Mouse (Mus musculus) brain, embryonic 14.5 days (tissue): ENCODE results near the gene Zfp775.

Experiments used
- CTCF ChIP-seq: fragments of 200-500 bp; IDR thresholded peaks from 2 replicates; pipeline ENCODE4 v1.5.1; 2012; ENCODE audit warnings: inconsistent platforms, mild to moderate bottlenecking, moderate library complexity, borderline replicate concordance; ENCODE audit not compliant: insufficient read depth, insufficient read length; ENCODE audit errors: extremely low read depth
- POLR2A ChIP-seq: fragments of 200-500 bp; IDR thresholded peaks from 2 replicates; pipeline ENCODE4 v1.6.1; 2012; ENCODE audit warnings: mild to moderate bottlenecking, inconsistent platforms, borderline replicate concordance; ENCODE audit not compliant: poor library complexity, insufficient read depth, insufficient read length, severe bottlenecking; ENCODE audit errors: extremely low read depth

DNA sequence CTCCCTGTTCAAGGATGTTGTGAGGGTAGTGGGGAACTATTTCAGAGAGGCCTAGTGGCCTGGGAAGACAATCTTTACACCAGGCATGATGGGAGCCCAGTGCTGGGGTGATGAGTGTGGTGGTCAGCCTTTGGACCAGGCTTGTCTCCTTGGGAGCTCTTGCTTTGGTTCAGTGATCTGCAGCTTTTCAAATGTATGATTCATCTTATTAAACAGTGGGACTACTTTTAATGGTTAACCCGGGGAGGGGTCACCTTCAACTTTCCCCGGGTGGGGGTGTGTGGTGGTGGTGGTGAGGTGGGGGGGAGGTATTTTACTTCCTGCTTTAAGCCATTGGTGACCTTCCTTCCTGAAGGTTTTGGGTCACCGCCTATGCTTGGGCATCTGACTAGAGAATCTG is 26.5 kb downstream of the Zfp775 start:
- TF ChIP-seq POLR2A, result no peak
- no peak for TF ChIP-seq CTCF
